Mouse (Mus musculus) erythroblast, embryonic 14.5 days (primary cell): ENCODE measurements around the gene Gstt2. TPM values are rescaled to one million over a fixed set of nuclear protein-coding genes. Genes with fewer than 3 reads are reported as not detected.
A peak's percentile ranks its signal among the peaks of the same experiment; 100 is the strongest.

Source experiments
- H3K27me3 ChIP-seq: 2 replicates; pipeline ENCODE4 v1.6.1; 2012; ENCODE audit warnings: inconsistent platforms; ENCODE audit not compliant: control insufficient read depth
- H3K36me3 ChIP-seq: 2 replicates; pipeline ENCODE4 v1.6.1; 2012; ENCODE audit warnings: mild to moderate bottlenecking, inconsistent platforms; ENCODE audit not compliant: control insufficient read depth
- H3K4me1 ChIP-seq: 2 replicates; pipeline ENCODE4 v1.6.1; 2012; ENCODE audit warnings: inconsistent platforms; ENCODE audit not compliant: control insufficient read depth
- H3K4me3 ChIP-seq: replicated peaks from 2 replicates; pipeline ENCODE3; 2012; ENCODE audit warnings: moderate library complexity, mild to moderate bottlenecking, inconsistent platforms
- H3K9me3 ChIP-seq: 2 replicates; pipeline ENCODE4 v1.6.1; 2012; ENCODE audit warnings: low read length, inconsistent platforms, mixed read lengths; ENCODE audit not compliant: control insufficient read depth
- GATA1 ChIP-seq: IDR thresholded peaks from 2 replicates; pipeline ENCODE4 v1.6.1; 2012; ENCODE audit warnings: low read length, inconsistent platforms, mixed read lengths
- TAL1 ChIP-seq: IDR thresholded peaks from 3 replicates; pipeline ENCODE4 v1.6.1; 2012; ENCODE audit warnings: low read length, inconsistent platforms, mixed read lengths
- polyA plus RNA-seq: library from polyadenylated mRNA; stranded (reverse); fragments of >175 nt; gene quantifications from 2 replicates; pipeline ENCODE4 v1.2.3, GENCODE M21; 2012

The Gstt2 gene
- 0.64 and 0.70 TPM in 2 replicates for polyA plus RNA-seq

GRCm38 (mm10) chr10:75837248-75837759 is at the start of gene Gstt2:
Gene Gstt2 (minus strand): TSS chr10:75837424.
- H3K27me3 ChIP-seq = peaks cover 25% of the 10 kb centered on the region
- no peaks in the 10 kb centered on the region for H3K36me3 ChIP-seq
- TF ChIP-seq GATA1 (no peak), TAL1 (no peak)
- peaks cover 63% of the 10 kb centered on the region for H3K4me1 ChIP-seq
- H3K9me3 ChIP-seq = no peaks in the 10 kb centered on the region
- H3K4me3 ChIP-seq = peak within 1 kb of the TSS; percentile 84

- Histone ChIP-seq H3K36me3 (no peaks in the 10 kb centered on the region), H3K9me3 (no peaks in the 10 kb centered on the region), H3K4me3 (no peak overlapping the region), H3K27me3 (peaks cover 31% of the 10 kb centered on the region), H3K4me1 (no peaks in the 10 kb centered on the region; the same call in 1 of the 2 replicates)
- TF ChIP-seq TAL1 (no peak), GATA1 (no peak)
These were observed 47.5 kb upstream of the Gstt2 start for GRCm38 (mm10) chr10:75884742-75885141.

GRCm38 (mm10) chr10:75883232-75883552 is 46.0 kb upstream of the Gstt2 start:
- peaks cover 31% of the 10 kb centered on the region for H3K27me3 ChIP-seq
- H3K4me3 ChIP-seq = no peak overlapping the region
- no peaks in the 10 kb centered on the region for H3K9me3 ChIP-seq
- H3K36me3 ChIP-seq = no peaks in the 10 kb centered on the region
- H3K4me1 ChIP-seq = peaks cover 2% of the 10 kb centered on the region; the same call in 1 of the 2 replicates
- TF ChIP-seq TAL1 (no peak), GATA1 (no peak)

- peaks cover 2% of the 10 kb centered on the region; the same call in 1 of the 2 replicates for H3K4me1 ChIP-seq
- H3K36me3 ChIP-seq = no peaks in the 10 kb centered on the region
- peaks cover 31% of the 10 kb centered on the region for H3K27me3 ChIP-seq
- H3K4me3 ChIP-seq = no peak overlapping the region
- H3K9me3 ChIP-seq = no peaks in the 10 kb centered on the region
- no peak for TF ChIP-seq TAL1
- no peak for TF ChIP-seq GATA1
These were observed 45.4 kb upstream of the Gstt2 start for GRCm38 (mm10) chr10:75882433-75883231.

GRCm38 (mm10) chr10:75881578-75882432 is 44.6 kb upstream of the Gstt2 start:
- Histone ChIP-seq H3K4me1 (peaks cover 2% of the 10 kb centered on the region; the same call in 1 of the 2 replicates), H3K36me3 (no peaks in the 10 kb centered on the region), H3K27me3 (peaks cover 31% of the 10 kb centered on the region), H3K4me3 (no peak overlapping the region), H3K9me3 (no peaks in the 10 kb centered on the region)
- TF ChIP-seq GATA1 (no peak), TAL1 (no peak)

GRCm38 (mm10) chr10:75880771-75881577 is 43.8 kb upstream of the Gstt2 start:
- TF ChIP-seq TAL1 = no peak
- peaks cover 29% of the 10 kb centered on the region for H3K27me3 ChIP-seq
- no peaks in the 10 kb centered on the region for H3K36me3 ChIP-seq
- H3K4me3 ChIP-seq = no peak overlapping the region
- no peaks in the 10 kb centered on the region for H3K9me3 ChIP-seq
- peaks cover 2% of the 10 kb centered on the region; the same call in 1 of the 2 replicates for H3K4me1 ChIP-seq

- Histone ChIP-seq H3K4me1 (peaks cover 2% of the 10 kb centered on the region; the same call in 1 of the 2 replicates), H3K4me3 (no peak overlapping the region), H3K9me3 (no peaks in the 10 kb centered on the region), H3K36me3 (no peaks in the 10 kb centered on the region), H3K27me3 (peaks cover 26% of the 10 kb centered on the region)
- no peak for TF ChIP-seq GATA1
- no peak for TF ChIP-seq TAL1
These were observed 43.1 kb upstream of the Gstt2 start for GRCm38 (mm10) chr10:75880351-75880750.

GRCm38 (mm10) chr10:75878836-75879235 is 41.6 kb upstream of the Gstt2 start:
- H3K4me1 ChIP-seq = peaks cover 2% of the 10 kb centered on the region; the same call in 1 of the 2 replicates
- H3K36me3 ChIP-seq = no peaks in the 10 kb centered on the region
- no peaks in the 10 kb centered on the region for H3K9me3 ChIP-seq
- H3K4me3 ChIP-seq = no peak overlapping the region
- TF ChIP-seq TAL1 (no peak), GATA1 (no peak)
- peaks cover 20% of the 10 kb centered on the region for H3K27me3 ChIP-seq
